Mouse (Mus musculus) right cerebral cortex, postnatal 4 days (tissue): ENCODE measurements around the gene Cnga4.
"Not testable (repeated sequence)": the region's sequence is repeated elsewhere in the genome, so short reads cannot be mapped to it uniquely, and the experiment has no call there.

Experiments used
- DNase-seq: peaks from one replicate; pipeline ENCODE4 v3.0.0-alpha.2; 2022

Gene Cnga4

GRCm38 (mm10) chr7:105418106-105418505, 13.7 kb downstream of the Cnga4 start:
- DNase-seq, result no peak

DNA sequence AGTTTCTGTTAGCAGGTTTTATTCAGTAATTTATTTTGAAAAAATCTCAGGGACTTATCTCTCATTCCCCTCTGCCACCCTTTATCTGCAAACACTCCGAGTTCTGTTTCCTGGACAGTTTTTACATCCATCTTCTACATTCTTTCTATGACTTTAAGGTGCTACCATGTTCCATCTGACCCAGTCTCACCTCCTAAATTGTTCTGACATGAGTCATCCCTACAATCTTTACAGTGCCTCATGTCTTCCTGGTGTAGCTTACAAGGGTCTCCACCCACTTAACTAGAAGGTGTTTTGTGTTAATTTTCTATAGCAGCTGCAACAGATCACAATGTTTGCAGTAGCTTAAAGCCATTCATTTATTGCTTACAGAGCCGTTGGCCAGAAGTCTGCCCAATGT, 16.5 kb downstream of the Cnga4 start:
- no peak for DNase-seq

- no peak for DNase-seq
Observed at GRCm38 (mm10) chr7:105424368-105424767, 20.0 kb downstream of the Cnga4 start.

GRCm38 (mm10) chr7:105425424-105426043, 21.2 kb downstream of the Cnga4 start, which contains the start of gene Cckbr:
TSS of gene Cckbr (plus strand) at chr7:105425731.
- DNase-seq, result peak; percentile 33

GRCm38 (mm10) chr7:105426051-105426450, 21.7 kb downstream of the Cnga4 start:
- peak; percentile 19 for DNase-seq

GRCm38 (mm10) chr7:105432058-105432457, 27.7 kb downstream of the Cnga4 start:
- DNase-seq, result no peak

GRCm38 (mm10) chr7:105433859-105434258, 29.5 kb downstream of the Cnga4 start:
- no peak for DNase-seq

- DNase-seq, result no peak
Observed at GRCm38 (mm10) chr7:105434798-105435197, 30.4 kb downstream of the Cnga4 start.

- no peak for DNase-seq
Observed at GRCm38 (mm10) chr7:105437979-105438772, 33.8 kb downstream of the Cnga4 start.

DNA sequence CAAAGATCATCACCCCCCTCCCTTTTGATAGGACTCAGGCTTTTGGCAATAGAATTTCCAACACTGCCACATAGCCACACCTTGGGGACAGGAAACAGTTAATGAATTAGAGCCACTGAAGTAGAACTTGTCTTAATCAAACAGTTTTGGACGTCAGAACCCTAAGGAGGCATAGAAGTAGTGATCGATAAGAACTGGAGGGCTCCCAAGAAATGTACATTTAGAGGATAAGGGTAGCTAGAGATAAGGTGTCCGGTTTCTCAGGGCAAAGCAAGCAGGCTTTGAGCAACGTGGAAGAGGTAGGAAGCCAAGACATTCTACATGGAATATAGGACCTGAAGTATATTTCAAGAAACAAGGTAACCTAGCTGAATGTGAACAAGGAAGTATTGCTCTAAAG, 37.1 kb downstream of the Cnga4 start:
- no peak for DNase-seq

GRCm38 (mm10) chr7:105445076-105445475, 40.7 kb downstream of the Cnga4 start:
- no peak for DNase-seq

DNA sequence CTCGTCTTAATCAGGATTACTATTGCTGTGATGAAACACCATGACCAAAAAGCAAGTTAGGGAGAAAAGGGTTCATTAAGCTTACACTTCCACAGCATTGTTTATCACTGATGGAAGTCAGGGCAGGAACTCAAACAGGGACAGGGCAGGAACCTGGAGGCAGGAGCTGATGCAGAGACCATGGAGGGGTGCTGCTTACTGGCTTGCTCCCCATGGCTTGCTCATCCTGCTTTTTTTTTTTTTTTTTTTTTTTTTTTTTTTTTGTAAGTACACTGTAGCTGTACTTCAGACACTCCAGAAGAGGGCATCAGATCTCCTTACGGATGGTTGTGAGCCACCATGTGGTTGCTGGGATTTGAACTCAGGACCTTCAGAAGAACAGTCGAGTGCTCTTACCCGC, 49.0 kb downstream of the Cnga4 start:
- DNase-seq, result not testable (repeated sequence)
